Mouse (Mus musculus): Measurements from ENCODE around the gene Slc35f6.

DNA sequence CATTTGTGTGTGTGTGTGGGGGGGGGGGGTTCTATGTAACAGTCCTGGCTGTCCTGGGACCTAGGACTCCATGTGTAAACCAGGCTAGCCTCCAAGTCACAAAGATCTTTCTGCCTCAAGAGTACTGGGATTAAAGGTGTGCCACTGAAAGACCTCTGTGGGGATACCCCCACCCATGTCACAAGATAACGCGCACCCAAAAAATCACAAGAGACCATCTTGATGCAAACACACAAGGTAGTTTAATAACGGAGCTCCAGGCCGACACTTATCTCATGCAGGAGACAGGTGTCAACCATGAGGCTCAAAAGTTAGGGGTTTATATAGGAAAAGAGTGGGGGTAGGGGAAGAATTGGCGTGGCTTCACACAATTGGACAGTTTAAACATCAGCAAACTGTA, 13.1 kb downstream of the Slc35f6 start:
- TF ChIP-seq CTCF (IDR thresholded peaks at IDR 0.05; ENCODE audit: insufficient read depth, low read length), result no peak
- TF ChIP-seq POLR2A (IDR thresholded peaks at IDR 0.05; ENCODE audit: borderline replicate concordance, extremely low read depth, low read depth, low read length), result no peak
